Mouse (Mus musculus) erythroid progenitor cell, adult 5-6 weeks (primary cell): Measurements from ENCODE around the gene Fam219b. TPM values are rescaled to one million over a fixed set of nuclear protein-coding genes. Genes with fewer than 3 reads are reported as not detected.

Experiments
- ATAC-seq: replicated peaks from 2 replicates; pipeline ENCODE4 v1.8.0; 2016; ENCODE audit warnings: moderate number of reproducible peaks, mild to moderate bottlenecking, moderate TSS enrichment, inconsistent platforms; ENCODE audit not compliant: poor library complexity, low FRiP score, severe bottlenecking
- total RNA-seq, 2 experiments: library from RNA; stranded (forward) in 1 of 2; stranded (reverse) in 1 of 2; fragments of 150-400 nt in 1 of 2; fragments of 186-747, 209-891 nt in 1 of 2; gene quantifications; 2 replicates each; pipeline versions ENCODE4 v1.2.3 to v1.2.4; 2015 to 2017; ENCODE audit warnings: low replicate concordance in 2 of 2

The Fam219b gene
- total RNA-seq, 2 experiments from 2014 or later, result 3.5 to 5.0 TPM

GRCm38 (mm10) chr9:57522861-57523246 lies 14.5 kb upstream of the Fam219b start:
- ATAC-seq, result no peak

GRCm38 (mm10) chr9:57523754-57524153 lies 13.6 kb upstream of the Fam219b start:
- peak; percentile 56 for ATAC-seq

- no peak for ATAC-seq
Measured at GRCm38 (mm10) chr9:57524439-57524838, 12.9 kb upstream of the Fam219b start.

- no peak for ATAC-seq
Measured at GRCm38 (mm10) chr9:57525516-57525915, 11.8 kb upstream of the Fam219b start.

- ATAC-seq, result no peak
Measured at GRCm38 (mm10) chr9:57526435-57526834, 10.9 kb upstream of the Fam219b start.

GRCm38 (mm10) chr9:57531946-57532345 lies 5.4 kb upstream of the Fam219b start:
- ATAC-seq, result no peak

- no peak for ATAC-seq
Measured at GRCm38 (mm10) chr9:57536362-57536761, 966 bp upstream of the Fam219b start.

GRCm38 (mm10) chr9:57537728-57538181 lies 427 bp downstream of the Fam219b start:
- no peak for ATAC-seq

- no peak for ATAC-seq
Measured at GRCm38 (mm10) chr9:57539550-57539949, 2.2 kb downstream of the Fam219b start.

- peak; percentile 27; the same call in 1 of the 2 replicates for ATAC-seq
Measured at GRCm38 (mm10) chr9:57541312-57541711, 4.0 kb downstream of the Fam219b start.

- ATAC-seq, result no peak
Measured at GRCm38 (mm10) chr9:57543951-57544350, 6.6 kb downstream of the Fam219b start.

- peak; percentile 80 for ATAC-seq
Measured at GRCm38 (mm10) chr9:57547287-57547686, 10.0 kb downstream of the Fam219b start.

- no peak for ATAC-seq
Measured at GRCm38 (mm10) chr9:57547869-57548268, 10.5 kb downstream of the Fam219b start.

GRCm38 (mm10) chr9:57549186-57549585 lies 11.9 kb downstream of the Fam219b start:
- ATAC-seq, result no peak

GRCm38 (mm10) chr9:57550126-57550862 lies 13.0 kb downstream of the Fam219b start:
- ATAC-seq, result no peak

GRCm38 (mm10) chr9:57552139-57552887 lies 15.0 kb downstream of the Fam219b start, which contains the start of gene Mpi:
Gene Mpi (minus strand): TSS chr9:57552763.
- peak; percentile 80 for ATAC-seq

- no peak for ATAC-seq
Measured at GRCm38 (mm10) chr9:57553119-57553518, 15.8 kb downstream of the Fam219b start.

GRCm38 (mm10) chr9:57554753-57555152 lies 17.4 kb downstream of the Fam219b start:
- no peak for ATAC-seq

GRCm38 (mm10) chr9:57557215-57557614 lies 19.9 kb downstream of the Fam219b start:
- no peak for ATAC-seq

GRCm38 (mm10) chr9:57558625-57559024 lies 21.3 kb downstream of the Fam219b start:
- ATAC-seq, result no peak

GRCm38 (mm10) chr9:57559568-57559967 lies 22.2 kb downstream of the Fam219b start:
- no peak for ATAC-seq
